Mouse (Mus musculus): Measurements from ENCODE around the gene Gjd3.

The Gjd3 gene

DNA sequence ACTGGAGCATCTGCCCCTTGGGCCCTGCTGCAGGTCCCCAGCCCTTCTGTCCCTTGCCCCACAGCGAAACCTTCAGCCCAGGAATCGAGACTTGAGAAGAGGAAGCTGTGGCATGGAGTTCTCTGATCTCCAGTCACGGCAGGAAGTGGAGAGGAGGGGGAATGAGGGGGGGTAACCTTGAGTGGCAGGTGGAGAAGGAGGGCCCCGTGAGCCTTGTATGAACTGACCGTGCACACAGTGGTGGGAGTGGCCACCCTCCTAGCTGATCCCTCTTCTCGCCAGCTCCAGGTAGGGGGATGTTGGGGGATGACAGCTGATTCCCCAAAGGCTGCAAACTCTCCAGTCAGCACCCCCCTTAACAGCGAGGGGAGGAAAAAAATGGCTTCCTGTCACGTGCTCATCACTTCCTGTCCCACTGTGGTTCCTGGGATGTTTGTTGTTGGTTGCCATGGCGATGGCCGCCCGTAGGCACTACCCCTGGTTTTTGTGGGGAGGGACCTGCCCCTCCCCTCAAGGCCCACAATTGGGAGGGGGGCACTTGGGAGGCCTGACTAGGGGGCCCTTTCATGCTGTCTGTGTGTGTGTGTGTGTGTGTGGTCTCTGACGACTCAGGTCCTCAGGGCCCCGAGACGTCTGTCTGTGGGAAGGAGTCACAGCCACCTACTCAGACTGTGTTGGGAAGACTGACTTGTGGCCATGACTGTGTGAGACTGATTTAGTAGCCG, 40.8 kb downstream of the Gjd3 start:
- Histone ChIP-seq H3K9me3 (ENCODE audit: low read length) (peaks cover 8% of the 10 kb centered on the region; the same call in 1 of the 2 replicates), H3K4me3 (replicated peaks; ENCODE audit: low read length) (peak overlapping the region; percentile 98), H3K27me3 (ENCODE audit: insufficient read depth, low read length) (no peaks in the 10 kb centered on the region; the same call in 1 of the 2 replicates), H3K36me3 (ENCODE audit: insufficient read depth, low read length) (peaks cover 25% of the 10 kb centered on the region), H3K4me1 (replicated peaks; ENCODE audit: low read depth, low read length) (peaks cover 84% of the 10 kb centered on the region)
- TF ChIP-seq NANOG (IDR thresholded peaks at IDR 0.05; ENCODE audit: borderline replicate concordance, low read length) = no peak
- no peak for TF ChIP-seq POU5F1 (IDR thresholded peaks at IDR 0.05; ENCODE audit: borderline replicate concordance, low read length)
- TF ChIP-seq CTCF (conservative IDR thresholded peaks at IDR 0.05; ENCODE audit: low read length) = no peak

DNA sequence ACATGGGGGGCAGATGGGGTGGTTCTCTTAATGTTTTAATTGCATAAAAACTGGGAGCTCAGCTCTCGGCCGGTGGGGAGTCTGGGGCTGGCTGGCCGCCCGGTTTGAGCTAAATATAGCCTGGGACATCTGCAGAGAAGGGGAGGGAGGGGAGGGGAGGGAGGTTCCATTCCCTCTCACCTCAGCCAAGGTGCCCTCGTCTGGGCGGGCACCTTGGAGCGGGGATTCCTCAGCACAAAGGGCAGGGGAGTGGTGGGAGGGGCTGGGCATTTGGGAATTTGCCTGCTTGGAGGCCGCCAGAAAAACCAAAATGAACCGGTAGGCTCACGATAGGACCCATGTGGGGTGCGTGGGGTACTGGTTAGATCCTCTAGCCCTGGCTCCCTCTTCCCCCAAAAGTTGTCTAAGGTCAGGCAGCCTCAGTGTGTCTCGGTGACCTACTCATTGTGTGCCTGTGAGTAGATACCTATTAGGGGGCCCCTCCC, 41.4 kb downstream of the Gjd3 start:
- TF ChIP-seq CTCF (conservative IDR thresholded peaks at IDR 0.05; ENCODE audit: low read length) = no peak
- no peak for TF ChIP-seq POU5F1 (IDR thresholded peaks at IDR 0.05; ENCODE audit: borderline replicate concordance, low read length)

DNA sequence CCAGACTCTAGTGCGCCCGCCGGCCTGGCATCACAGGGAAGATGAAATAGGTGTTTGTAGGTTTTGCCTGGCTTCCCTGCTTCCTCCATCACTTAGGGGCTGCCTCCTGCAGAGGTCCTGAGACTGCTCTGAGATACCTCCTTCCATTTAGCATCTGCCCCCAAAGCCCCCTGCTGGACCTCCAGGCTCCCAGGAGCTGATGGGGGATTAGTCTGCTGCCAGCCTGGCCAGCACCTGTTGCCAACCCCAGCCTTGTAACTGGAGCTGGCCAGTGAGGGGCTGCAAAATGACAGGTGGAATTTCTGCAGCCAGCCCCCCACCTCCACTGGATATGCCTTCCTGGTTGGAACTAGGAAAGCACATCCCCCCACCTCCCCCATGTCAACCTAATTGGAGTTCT, 42.0 kb downstream of the Gjd3 start:
- no peak for TF ChIP-seq NANOG (IDR thresholded peaks at IDR 0.05; ENCODE audit: borderline replicate concordance, low read length)
- no peak for TF ChIP-seq CTCF (conservative IDR thresholded peaks at IDR 0.05; ENCODE audit: low read length)
- no peak for TF ChIP-seq POU5F1 (IDR thresholded peaks at IDR 0.05; ENCODE audit: borderline replicate concordance, low read length)
- Histone ChIP-seq H3K4me3 (replicated peaks; ENCODE audit: low read length) (peak overlapping the region; percentile 98), H3K27me3 (ENCODE audit: insufficient read depth, low read length) (peaks cover 10% of the 10 kb centered on the region), H3K9me3 (ENCODE audit: low read length) (peaks cover 8% of the 10 kb centered on the region; the same call in 1 of the 2 replicates), H3K4me1 (replicated peaks; ENCODE audit: low read depth, low read length) (peaks cover 90% of the 10 kb centered on the region), H3K36me3 (ENCODE audit: insufficient read depth, low read length) (peaks cover 19% of the 10 kb centered on the region)

More for the DNA sequence above, 41.4 kb downstream of the Gjd3 start:
- peaks cover 24% of the 10 kb centered on the region for H3K36me3 ChIP-seq (ENCODE audit: insufficient read depth, low read length)
- peaks cover 89% of the 10 kb centered on the region for H3K4me1 ChIP-seq (replicated peaks; ENCODE audit: low read depth, low read length)
- peak overlapping the region; percentile 98 for H3K4me3 ChIP-seq (replicated peaks; ENCODE audit: low read length)
- H3K9me3 ChIP-seq (ENCODE audit: low read length) = peaks cover 8% of the 10 kb centered on the region; the same call in 1 of the 2 replicates
- H3K27me3 ChIP-seq (ENCODE audit: insufficient read depth, low read length) = peaks cover 4% of the 10 kb centered on the region

DNA sequence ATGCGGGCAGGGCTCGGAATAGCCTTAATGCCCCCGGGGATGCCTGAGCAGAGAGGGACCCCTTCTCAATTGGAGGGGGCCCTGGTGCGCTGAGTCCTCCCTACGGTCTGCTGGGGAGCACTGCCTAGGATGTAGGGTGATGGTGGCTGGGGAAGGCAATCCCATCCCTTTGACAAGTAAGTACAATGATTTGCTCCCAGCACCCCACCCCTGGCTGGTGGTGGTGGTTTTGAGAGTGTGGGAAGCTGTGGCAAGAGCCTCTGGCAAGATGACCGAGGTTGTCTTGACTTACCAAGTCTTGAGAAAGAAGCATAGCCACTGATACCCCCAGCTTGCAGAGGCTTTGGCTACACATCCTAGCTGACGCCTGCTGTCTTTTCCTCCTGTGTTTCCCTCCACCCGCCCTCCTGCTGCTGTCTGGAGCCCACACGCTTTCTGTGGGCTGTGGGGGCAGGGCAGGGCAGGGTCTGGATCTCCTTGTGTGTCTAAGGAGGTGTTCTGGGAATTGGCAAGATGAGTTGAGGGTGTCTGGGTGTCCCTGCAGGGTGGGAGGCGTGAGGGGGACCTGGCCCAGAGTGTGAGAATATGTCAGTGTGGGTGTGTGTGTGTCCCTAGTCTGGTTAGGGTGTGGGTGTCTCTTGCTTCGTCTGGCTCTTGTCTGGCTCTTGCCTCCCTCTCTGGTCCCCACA, 42.7 kb downstream of the Gjd3 start:
- Histone ChIP-seq H3K9me3 (ENCODE audit: low read length) (peaks cover 8% of the 10 kb centered on the region; the same call in 1 of the 2 replicates), H3K36me3 (ENCODE audit: insufficient read depth, low read length) (peaks cover 17% of the 10 kb centered on the region; the same call in 1 of the 2 replicates), H3K4me1 (replicated peaks; ENCODE audit: low read depth, low read length) (peaks cover 92% of the 10 kb centered on the region), H3K27me3 (ENCODE audit: insufficient read depth, low read length) (peaks cover 15% of the 10 kb centered on the region), H3K4me3 (replicated peaks; ENCODE audit: low read length) (peak overlapping the region; percentile 98)
- TF ChIP-seq POU5F1 (IDR thresholded peaks at IDR 0.05; ENCODE audit: borderline replicate concordance, low read length) = no peak
- TF ChIP-seq NANOG (IDR thresholded peaks at IDR 0.05; ENCODE audit: borderline replicate concordance, low read length) = no peak
- TF ChIP-seq CTCF (conservative IDR thresholded peaks at IDR 0.05; ENCODE audit: low read length) = no peak

DNA sequence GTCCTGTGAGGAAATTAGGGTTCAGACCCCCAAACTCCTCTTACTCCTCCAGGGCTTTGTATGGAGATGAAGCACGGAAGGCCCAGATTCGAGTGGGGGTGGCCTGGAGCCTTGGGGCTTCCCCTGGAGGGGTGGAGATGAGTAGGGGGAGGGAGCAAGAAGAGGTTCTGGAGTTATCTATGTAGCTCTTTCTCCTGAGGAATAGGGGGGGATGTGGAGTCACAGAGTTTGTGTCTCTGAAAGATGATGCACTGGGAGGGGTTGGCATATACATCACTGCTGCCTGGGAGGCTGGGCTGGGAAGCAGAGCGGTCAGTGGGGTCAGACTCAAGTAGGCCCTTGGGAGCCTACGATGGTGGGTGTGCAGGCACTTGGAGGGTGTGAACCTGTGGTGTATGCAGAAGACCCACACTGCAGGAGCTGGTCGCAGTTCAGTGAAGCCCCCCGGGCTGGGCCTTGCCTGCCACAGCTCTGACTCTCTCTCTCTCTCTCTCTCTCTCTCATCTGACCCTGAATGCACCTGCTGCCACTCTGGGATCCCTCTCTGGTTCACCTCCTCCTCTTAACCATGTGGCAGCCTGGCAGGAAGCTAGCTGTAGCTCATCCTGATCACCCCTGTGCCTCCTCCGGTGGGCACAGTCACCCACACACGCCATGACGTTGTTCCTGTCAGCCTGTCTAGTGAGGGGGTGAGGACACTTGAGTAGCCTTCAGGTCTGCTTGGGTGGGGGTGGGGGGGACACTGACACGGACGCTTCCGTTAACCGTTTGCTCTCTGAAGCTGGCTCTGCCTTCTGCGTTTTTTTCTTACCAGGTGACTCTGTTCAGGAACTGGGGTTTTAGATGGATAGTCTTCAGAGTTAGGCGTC, 43.5 kb downstream of the Gjd3 start:
- Histone ChIP-seq H3K36me3 (ENCODE audit: insufficient read depth, low read length) (peaks cover 10% of the 10 kb centered on the region; the same call in 1 of the 2 replicates), H3K4me3 (replicated peaks; ENCODE audit: low read length) (peak overlapping the region; percentile 98), H3K4me1 (replicated peaks; ENCODE audit: low read depth, low read length) (peaks cover 93% of the 10 kb centered on the region), H3K27me3 (ENCODE audit: insufficient read depth, low read length) (peaks cover 22% of the 10 kb centered on the region), H3K9me3 (ENCODE audit: low read length) (0 out of 2 replicates have a peak, but pooled peaks cover 2% of the 10 kb centered on the region)
- no peak for TF ChIP-seq POU5F1 (IDR thresholded peaks at IDR 0.05; ENCODE audit: borderline replicate concordance, low read length)
- TF ChIP-seq CTCF (conservative IDR thresholded peaks at IDR 0.05; ENCODE audit: low read length) = no peak
- no peak for TF ChIP-seq NANOG (IDR thresholded peaks at IDR 0.05; ENCODE audit: borderline replicate concordance, low read length)

DNA sequence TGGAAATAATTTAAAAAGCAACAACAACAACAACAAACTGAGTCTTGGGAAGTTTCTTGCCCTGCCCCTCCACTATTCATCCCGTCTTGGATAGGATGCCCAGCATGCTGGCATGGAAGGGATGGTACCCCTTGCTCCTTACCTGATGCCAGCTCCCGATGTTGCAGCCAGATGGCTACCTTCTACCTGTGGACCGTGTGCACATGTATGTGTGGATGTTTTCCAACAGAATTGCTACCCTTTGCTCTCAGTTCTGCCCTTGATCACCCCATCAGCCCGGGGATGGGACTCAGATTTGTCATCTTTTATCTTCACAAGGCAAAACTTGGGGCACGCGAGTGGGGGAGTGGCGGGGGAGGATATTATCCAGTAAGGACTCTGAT, 44.1 kb downstream of the Gjd3 start:
- H3K36me3 ChIP-seq (ENCODE audit: insufficient read depth, low read length) = 0 out of 2 replicates have a peak, but pooled peaks cover 8% of the 10 kb centered on the region
- peaks cover 27% of the 10 kb centered on the region for H3K27me3 ChIP-seq (ENCODE audit: insufficient read depth, low read length)
- H3K4me3 ChIP-seq (replicated peaks; ENCODE audit: low read length) = peak overlapping the region; percentile 98
- H3K9me3 ChIP-seq (ENCODE audit: low read length) = no peaks in the 10 kb centered on the region
- peaks cover 93% of the 10 kb centered on the region for H3K4me1 ChIP-seq (replicated peaks; ENCODE audit: low read depth, low read length)
- no peak for TF ChIP-seq CTCF (conservative IDR thresholded peaks at IDR 0.05; ENCODE audit: low read length)
- TF ChIP-seq POU5F1 (IDR thresholded peaks at IDR 0.05; ENCODE audit: borderline replicate concordance, low read length) = no peak
- no peak for TF ChIP-seq NANOG (IDR thresholded peaks at IDR 0.05; ENCODE audit: borderline replicate concordance, low read length)

GRCm38 (mm10) chr11:98937914-98938694, 44.7 kb downstream of the Gjd3 start:
- peaks cover 31% of the 10 kb centered on the region for H3K27me3 ChIP-seq (ENCODE audit: insufficient read depth, low read length)
- no peak for TF ChIP-seq NANOG (IDR thresholded peaks at IDR 0.05; ENCODE audit: borderline replicate concordance, low read length)
- no peak for TF ChIP-seq POU5F1 (IDR thresholded peaks at IDR 0.05; ENCODE audit: borderline replicate concordance, low read length)
- TF ChIP-seq CTCF (conservative IDR thresholded peaks at IDR 0.05; ENCODE audit: low read length) = no peak
- no peaks in the 10 kb centered on the region for H3K9me3 ChIP-seq (ENCODE audit: low read length)
- H3K36me3 ChIP-seq (ENCODE audit: insufficient read depth, low read length) = 0 out of 2 replicates have a peak, but pooled peaks cover 8% of the 10 kb centered on the region
- peaks cover 93% of the 10 kb centered on the region for H3K4me1 ChIP-seq (replicated peaks; ENCODE audit: low read depth, low read length)
- peak overlapping the region; percentile 98 for H3K4me3 ChIP-seq (replicated peaks; ENCODE audit: low read length)
